Mouse (Mus musculus) gastrocnemius, postnatal 36 days (tissue): ENCODE measurements around the gene Irgm2. TPM values are rescaled to one million over a fixed set of nuclear protein-coding genes. Genes with fewer than 3 reads are reported as not detected.

Source experiments
- DNase-seq, 2 experiments: peaks; one replicate each; pipeline ENCODE4 v3.0.0; 2022
- intact Hi-C: fragments of 180-260 bp; cut with DNase I; formaldehyde crosslinking; loops from one replicate; pipeline ENCODE4 v1.15.1; 2025
- total RNA-seq, 2 experiments: library from RNA; stranded (reverse); gene quantifications; 2 replicates each; pipeline ENCODE4 v1.2.3; 2021

Gene Irgm2
- total RNA-seq, 2 experiments from 2014 or later = 6.0 to 7.9 TPM

- intact Hi-C loops = no loop called here
- no peak for DNase-seq
Measured at GRCm38 (mm10) chr11:58249203-58249981, 50.0 kb downstream of the Irgm2 start.

- intact Hi-C loops = no loop called here
- no peak for DNase-seq
Measured at GRCm38 (mm10) chr11:58250550-58250949, 51.1 kb downstream of the Irgm2 start.

DNA sequence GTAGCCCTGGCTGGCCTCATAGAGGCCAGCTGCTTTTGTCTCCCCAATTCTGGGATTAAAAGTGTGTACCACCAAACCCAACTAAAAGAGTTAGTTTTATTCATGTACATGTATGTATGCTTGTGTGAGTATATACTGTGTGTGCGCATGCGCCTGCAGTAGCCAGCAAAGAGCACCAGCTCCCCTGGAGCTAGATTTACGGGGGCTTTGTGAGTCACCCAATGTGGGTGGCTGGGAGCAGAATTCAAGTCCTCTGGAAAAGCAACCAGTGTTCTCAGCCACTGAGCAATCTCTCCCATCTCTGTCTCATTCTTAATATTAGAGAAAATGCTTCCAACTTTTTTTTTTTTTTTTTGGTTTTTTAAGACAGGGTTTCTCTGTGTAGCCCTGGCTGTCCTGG is 55.0 kb downstream of the Irgm2 start:
- DNase-seq = no peak
- intact Hi-C loops = no loop called here

DNA sequence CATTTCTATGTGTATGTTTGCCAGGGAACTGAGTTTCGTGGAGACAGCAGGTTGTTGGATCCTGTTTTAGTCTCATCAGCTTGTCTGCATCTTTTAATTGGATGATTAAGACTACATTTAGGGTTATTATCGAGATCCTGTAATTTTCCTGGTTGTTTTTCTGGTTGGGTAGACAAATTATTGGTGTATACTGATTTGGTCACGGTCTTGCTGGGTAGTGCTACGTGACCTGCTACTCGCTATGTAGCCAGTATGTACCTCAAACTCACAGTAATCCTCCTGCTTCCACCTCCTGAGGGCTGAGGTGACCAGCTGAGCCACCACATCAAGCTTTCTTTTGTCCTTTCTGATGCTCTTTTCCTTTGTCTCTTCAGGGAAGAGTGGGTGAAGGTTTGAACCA is 58.4 kb downstream of the Irgm2 start:
- intact Hi-C loops = no loop called here
- DNase-seq = no peak

DNA sequence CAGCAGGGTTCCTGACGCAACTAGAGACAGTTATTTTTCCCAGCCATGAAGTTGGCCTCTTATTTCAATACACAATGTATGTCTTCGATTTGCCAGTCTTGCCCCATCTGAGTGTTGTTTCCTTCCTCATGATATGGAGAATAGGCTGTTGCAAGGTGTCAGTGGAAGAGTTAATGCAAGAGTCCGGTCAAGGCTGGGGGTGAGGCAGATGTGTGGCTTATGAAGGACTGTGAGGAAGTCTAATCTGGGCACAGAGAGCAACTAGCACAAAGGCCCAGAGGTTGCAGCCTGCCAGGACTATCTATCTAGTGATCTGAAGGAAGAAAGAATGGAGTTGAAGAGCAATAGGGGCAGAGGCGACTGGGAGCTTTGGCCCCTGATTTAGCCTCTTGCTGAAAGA is 60.7 kb downstream of the Irgm2 start:
- intact Hi-C loops = no loop called here
- no peak for DNase-seq

DNA sequence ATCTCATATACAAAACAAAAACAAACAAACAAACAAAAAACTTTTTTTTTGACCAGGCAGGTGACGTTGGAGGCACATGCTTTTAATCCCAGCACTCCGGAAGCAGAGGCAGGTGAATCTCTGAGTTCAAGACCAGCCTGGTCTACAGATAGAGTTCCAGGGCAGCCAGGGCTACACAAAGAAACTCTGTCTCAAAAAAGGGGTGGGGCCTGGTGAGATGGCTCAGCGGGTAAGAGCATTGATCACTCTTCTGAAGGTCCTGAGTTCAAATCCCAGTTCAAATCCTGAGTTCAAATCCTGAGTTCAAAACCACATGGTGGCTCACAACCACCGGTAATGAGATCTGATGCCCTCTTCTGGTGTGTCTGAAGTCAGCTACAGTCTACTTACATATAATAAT is 62.4 kb downstream of the Irgm2 start:
- DNase-seq = no peak
- intact Hi-C loops = no loop called here

DNA sequence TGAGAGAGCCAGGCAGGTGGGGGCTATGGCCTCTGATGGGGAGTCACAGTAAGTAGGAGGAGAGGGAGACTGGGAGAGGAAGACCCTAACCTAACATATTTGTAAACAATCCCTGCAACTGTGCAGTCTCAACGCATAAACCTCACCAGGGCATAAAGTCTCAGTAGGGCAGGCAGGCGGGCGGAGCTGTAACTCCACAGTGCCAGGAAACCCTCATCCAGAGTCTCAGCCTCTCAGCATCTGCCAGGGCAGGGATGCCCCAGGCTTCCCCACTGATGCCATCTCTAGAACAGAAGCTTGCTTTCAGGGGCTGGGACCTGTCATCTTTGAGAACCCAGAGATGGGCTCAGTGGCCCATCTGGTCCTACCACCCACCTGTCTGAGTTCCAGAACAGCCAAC is 62.9 kb downstream of the Irgm2 start:
- intact Hi-C loops = no loop called here
- DNase-seq = no peak

GRCm38 (mm10) chr11:58263516-58263915 is 64.1 kb downstream of the Irgm2 start:
- intact Hi-C loops = no loop called here
- no peak for DNase-seq

DNA sequence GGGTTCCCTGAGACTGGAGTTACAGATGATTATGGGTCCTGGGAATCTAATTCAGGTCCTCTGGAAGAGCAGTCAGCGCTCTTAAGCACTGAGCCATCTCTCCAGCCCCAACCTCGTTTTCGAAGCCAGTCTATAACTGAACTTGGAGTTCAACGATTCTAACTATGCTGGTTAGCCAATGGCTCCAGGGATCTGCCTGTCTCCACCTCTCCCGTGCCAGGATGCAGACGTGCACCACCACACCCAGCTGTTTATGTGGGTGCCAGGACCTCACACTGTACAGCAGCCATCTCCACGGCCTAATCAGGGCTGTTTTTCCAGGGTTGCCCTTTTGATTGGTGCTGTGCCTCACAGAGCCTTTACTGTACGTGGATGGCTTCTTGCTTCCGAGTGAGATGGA is 65.1 kb downstream of the Irgm2 start:
- DNase-seq = no peak
- intact Hi-C loops = no loop called here

DNA sequence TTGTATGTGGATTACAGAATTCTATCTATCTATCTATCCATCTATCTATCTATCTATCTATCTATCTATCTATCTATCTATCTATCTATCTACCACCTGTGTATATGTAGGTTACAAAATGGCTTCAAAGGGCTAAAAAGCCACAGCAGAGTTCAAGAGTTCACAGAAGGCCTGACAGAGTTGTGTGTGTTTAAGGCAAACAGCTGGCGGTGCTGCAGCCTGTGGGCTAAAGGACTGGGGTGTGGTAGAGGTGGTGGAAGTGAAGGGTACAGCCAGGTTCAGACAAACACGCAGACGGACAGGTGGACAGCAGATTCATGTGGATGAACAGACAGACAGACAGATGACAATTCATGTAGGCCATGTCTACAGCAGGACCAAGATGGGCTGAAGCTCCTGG is 68.9 kb downstream of the Irgm2 start:
- DNase-seq = no peak
- intact Hi-C loops = no loop called here

Other genes with a start within 250 kb of the Irgm2 start
- gene Larp1, start 190.6 kb upstream of the Irgm2 start, total RNA-seq = 10 to 100 TPM; 81.7 to 82.8 TPM
- not detected for gene Gm12248, start 106.5 kb upstream of the Irgm2 start, total RNA-seq
- 10 to 100 TPM; 27.0 to 31.4 TPM for gene Cnot8, start 95.5 kb upstream of the Irgm2 start, total RNA-seq
- 1 to 10 TPM; 8.9 to 9.3 TPM for gene Gemin5, start 31.1 kb upstream of the Irgm2 start, total RNA-seq
- gene Mrpl22, start 28.0 kb upstream of the Irgm2 start, total RNA-seq = 10 to 100 TPM; 35.5 to 39.1 TPM
- gene Igtp, start 62 bp upstream of the Irgm2 start, total RNA-seq = 1 to 10 TPM; 3.7 to 6.7 TPM
- gene 4930438A08Rik, start 75.2 kb downstream of the Irgm2 start, total RNA-seq = not detected
- gene Zfp692, start 107.5 kb downstream of the Irgm2 start, total RNA-seq = 1 to 10 TPM; 3.4 to 4.0 TPM
- 10 to 100 TPM; 36.7 to 41.7 TPM for gene Zfp672, start 130.7 kb downstream of the Irgm2 start, total RNA-seq
- 10 to 100 TPM; 26.1 to 27.9 TPM for gene Sh3bp5l, start 131.1 kb downstream of the Irgm2 start, total RNA-seq
- gene Lypd8, start 179.4 kb downstream of the Irgm2 start, total RNA-seq = not detected
- not detected for gene 1810065E05Rik, start 221.5 kb downstream of the Irgm2 start, total RNA-seq
- not detected for gene Gm12253, start 232.9 kb downstream of the Irgm2 start, total RNA-seq